Mouse (Mus musculus) fibroblast of lung, adult 2 months (primary cell): ENCODE results near the gene Cyp4f37.
"Not testable (repeated sequence)": the region's sequence is repeated elsewhere in the genome, so short reads cannot be mapped to it uniquely, and the experiment has no call there.

ENCODE experiments used
- DNase-seq: peaks from one replicate; pipeline ENCODE4 v3.0.0-alpha.2; 2011; ENCODE audit warnings: low read depth

Cyp4f37 gene

DNA sequence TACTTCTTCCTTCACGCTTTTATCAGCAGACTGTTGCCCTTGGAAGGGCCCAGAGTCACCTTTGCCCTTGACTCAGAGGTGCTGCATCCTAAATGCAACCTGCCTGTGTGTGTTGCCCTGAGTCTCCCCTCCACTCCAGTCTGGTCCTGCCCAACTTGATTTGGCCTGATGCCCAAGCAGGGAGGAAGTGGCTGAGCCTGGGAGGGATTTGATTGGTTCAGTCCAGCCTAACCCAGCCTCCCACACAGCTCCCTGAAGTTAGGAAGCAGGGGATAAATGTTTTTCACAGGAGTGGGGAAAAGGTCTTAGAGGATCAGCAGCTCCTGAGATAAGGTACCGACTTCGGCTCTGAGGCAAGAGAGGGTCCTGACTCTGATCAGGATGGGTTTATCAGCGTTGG is at the start of gene Cyp4f37:
Gene Cyp4f37, plus strand, starts transcription at position 292 of the 400 bp plus-strand sequence.
- DNase-seq: not testable (repeated sequence)

DNA sequence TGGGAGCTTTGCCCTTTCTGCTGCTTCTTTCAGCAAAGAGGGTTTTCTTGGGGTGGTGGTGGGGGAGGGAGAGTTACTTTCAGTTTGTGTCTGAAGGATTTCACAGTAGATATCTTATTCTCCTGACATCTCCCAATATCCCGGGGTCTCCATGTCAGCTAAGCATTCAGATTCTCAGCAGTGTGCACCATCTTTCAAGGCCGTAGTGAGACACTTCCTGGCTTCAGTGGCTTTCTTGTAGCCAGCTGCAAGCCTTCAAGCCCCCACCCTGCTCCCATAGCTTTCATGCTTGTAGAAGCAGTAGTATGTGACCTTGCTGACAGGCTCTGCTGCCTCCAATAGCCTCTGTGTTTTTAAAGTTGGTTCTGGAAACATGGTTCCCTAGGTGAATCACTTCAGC is 47.8 kb upstream of the Cyp4f37 start:
- not testable (repeated sequence) for DNase-seq

- no peak for DNase-seq
Observed at GRCm38 (mm10) chr17:32577496-32578186, 43.5 kb upstream of the Cyp4f37 start.

- no peak for DNase-seq
Observed at GRCm38 (mm10) chr17:32596494-32596893, 24.6 kb upstream of the Cyp4f37 start.

GRCm38 (mm10) chr17:32608055-32608454 is 13.1 kb upstream of the Cyp4f37 start:
- DNase-seq: no peak

- not testable (repeated sequence) for DNase-seq
Observed at GRCm38 (mm10) chr17:32610231-32610630, 10.9 kb upstream of the Cyp4f37 start.

DNA sequence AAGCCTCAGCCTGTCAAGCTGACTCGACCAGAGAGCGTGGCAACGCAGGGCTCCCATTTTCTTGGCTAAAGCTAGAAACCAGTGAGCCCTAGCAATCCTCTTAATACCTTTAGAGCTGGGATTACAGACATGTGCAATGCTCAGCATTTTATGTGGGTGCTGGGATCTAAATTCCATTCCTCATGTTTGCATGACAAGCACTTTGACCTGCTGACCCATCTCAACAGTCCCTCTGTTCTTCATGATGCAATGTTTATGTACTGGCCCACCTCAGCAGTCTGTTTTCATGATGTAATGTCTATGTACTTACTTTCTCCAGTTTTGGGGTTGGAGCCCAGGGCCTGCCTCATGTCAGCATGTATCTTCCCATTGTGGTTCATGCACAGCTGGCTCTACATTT is 10.2 kb upstream of the Cyp4f37 start:
- no peak for DNase-seq

GRCm38 (mm10) chr17:32612417-32612816 is 8.7 kb upstream of the Cyp4f37 start:
- no peak for DNase-seq

DNA sequence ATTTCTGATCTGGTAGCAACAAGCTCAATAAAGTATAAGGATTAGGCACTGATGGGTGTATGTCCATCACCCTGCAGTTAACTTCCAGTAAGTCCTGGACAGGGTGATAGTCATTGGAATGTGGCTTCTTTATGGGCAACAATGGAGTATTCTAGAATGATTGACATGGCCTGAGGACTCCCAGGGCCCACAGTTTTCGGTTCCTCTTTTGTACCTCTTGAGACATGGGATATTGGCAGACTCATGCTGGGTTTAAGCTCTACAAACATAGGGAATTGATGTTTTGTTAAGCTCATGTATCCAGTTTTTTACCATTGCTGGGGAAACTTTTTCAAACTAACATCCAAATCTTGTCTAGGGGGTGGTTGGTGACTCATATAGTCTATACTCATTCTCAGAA is 3.9 kb upstream of the Cyp4f37 start:
- DNase-seq: no peak

DNA sequence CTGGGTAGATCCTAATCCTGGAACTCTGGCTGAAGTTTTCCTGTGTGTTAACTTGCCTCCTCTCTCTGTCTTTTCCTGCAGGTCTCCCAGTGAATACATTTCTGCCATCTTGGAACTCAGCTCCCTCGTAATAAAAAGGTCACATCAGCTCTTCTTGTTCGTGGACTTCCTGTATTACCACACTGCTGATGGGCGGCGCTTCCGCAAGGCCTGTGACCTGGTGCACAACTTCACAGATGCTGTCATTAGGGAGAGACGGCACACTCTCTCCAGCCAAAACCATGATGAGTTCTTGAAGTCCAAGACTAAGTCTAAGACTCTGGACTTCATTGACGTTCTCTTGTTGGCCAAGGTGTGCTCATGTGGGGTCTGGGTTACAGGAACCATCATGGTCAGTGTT is 8.6 kb downstream of the Cyp4f37 start:
- not testable (repeated sequence) for DNase-seq

- no peak for DNase-seq
Observed at GRCm38 (mm10) chr17:32631936-32632335, 10.8 kb downstream of the Cyp4f37 start.

DNA sequence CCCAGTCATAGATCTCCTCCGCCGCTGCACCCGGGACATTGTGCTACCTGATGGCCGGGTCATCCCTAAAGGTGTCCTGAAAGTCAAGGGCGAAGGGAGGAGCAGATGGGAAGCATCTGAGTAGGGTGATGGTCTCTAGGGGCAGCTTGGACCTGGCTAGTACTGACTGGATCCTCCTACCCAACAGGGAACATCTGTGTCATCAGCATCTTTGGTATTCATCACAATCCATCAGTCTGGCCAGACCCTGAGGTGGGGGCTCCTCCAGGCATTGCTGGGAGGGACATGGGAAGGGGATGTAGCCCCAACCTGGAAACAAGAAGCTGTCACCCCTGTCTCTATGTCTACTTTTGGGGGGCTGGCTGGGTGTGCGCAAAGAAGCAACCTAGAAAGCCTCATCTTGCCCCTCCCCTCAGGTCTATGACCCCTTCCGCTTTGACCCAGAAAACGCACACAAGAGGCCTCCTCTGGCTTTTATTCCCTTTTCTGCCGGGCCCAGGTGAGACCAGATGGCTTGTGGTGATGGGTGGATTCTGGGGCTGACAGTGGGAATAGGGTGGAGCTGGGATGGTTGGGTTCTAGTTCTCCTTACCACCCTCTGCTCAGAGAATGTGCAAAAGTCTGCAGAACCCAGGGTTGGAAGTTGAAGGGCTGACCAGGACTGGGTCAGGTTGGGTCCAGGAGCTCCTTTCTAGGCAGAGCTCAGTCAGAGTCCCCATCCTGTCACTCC is 13.3 kb downstream of the Cyp4f37 start:
- not testable (repeated sequence) for DNase-seq

- DNase-seq: peak; percentile 4
Observed at GRCm38 (mm10) chr17:32634972-32635314, 13.8 kb downstream of the Cyp4f37 start.

- no peak for DNase-seq
Observed at GRCm38 (mm10) chr17:32636341-32636740, 15.2 kb downstream of the Cyp4f37 start.

GRCm38 (mm10) chr17:32637151-32637550 is 16.0 kb downstream of the Cyp4f37 start:
- DNase-seq: no peak

- no peak for DNase-seq
Observed at GRCm38 (mm10) chr17:32646631-32647030, 25.5 kb downstream of the Cyp4f37 start.

GRCm38 (mm10) chr17:32653860-32654259 is 32.8 kb downstream of the Cyp4f37 start:
- DNase-seq: no peak

DNA sequence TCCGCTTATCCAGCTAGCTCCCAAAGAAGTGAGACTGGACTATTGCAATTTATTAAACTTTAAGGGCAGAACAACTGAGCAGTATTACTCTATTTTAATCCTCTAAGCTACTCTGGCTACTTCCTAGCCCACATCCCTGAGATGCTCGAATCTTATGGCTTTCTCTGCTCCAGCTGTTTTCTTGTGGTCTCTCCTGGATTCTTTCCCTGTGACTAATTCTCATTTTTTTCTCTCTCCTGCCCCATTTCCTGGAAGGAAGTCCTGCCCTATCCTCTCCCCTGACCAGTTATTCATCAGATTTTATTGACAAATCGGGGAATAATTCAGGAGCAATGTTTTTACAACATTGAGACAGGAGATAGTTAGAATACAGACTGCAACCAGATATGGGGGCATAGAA is 35.9 kb downstream of the Cyp4f37 start:
- DNase-seq: no peak

DNA sequence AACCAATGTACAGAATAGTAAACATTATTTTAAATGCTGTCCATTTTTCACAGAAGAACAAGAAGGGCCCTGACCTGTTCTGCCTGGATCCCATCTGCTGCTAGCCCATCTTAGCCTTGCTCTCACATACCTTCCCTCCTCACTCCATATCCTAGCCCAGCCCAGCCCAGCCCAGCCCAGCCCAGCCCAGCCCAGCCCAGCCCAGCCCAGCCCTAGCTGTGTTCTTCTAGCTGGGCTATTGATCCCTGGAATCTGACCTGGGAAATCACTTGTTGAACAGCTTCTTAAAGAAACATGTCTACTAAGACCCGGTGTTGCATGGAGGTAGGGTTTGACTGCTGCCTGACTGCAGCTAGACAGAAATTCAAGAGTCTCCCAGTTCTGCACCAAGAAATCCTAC is 37.1 kb downstream of the Cyp4f37 start:
- DNase-seq: no peak

GRCm38 (mm10) chr17:32658712-32659111 is 37.6 kb downstream of the Cyp4f37 start, which contains the start of gene Cyp4f40:
Gene Cyp4f40, plus strand, starts transcription at chr17:32658900.
- no peak for DNase-seq

- no peak for DNase-seq
Observed at GRCm38 (mm10) chr17:32673976-32674375, 52.9 kb downstream of the Cyp4f37 start.

GRCm38 (mm10) chr17:32676040-32676635 is 55.0 kb downstream of the Cyp4f37 start:
- no peak for DNase-seq

GRCm38 (mm10) chr17:32680404-32680803 is 59.3 kb downstream of the Cyp4f37 start:
- DNase-seq: peak; percentile 1
